Mouse (Mus musculus) E14TG2a.4 (cell line): ENCODE measurements around the gene Sdcbp2.

Experiments used
- H3K27me3 ChIP-seq: 2 replicates; pipeline ENCODE4 v1.6.1; 2014; ENCODE audit warnings: low read length, control low read depth; ENCODE audit not compliant: insufficient read depth
- H3K36me3 ChIP-seq: 2 replicates; pipeline ENCODE4 v1.6.1; 2014; ENCODE audit warnings: low read length, control low read depth; ENCODE audit not compliant: insufficient read depth
- H3K4me1 ChIP-seq: replicated peaks from 2 replicates; pipeline ENCODE4 v1.6.1; 2014; ENCODE audit warnings: low read depth, low read length, control low read depth
- H3K4me3 ChIP-seq: replicated peaks from 2 replicates; pipeline ENCODE4 v1.5.1; 2014; ENCODE audit warnings: mild to moderate bottlenecking, low read length
- H3K9me3 ChIP-seq: 2 replicates; pipeline ENCODE4 v1.6.1; 2014; ENCODE audit warnings: low read length, control low read depth
- CTCF ChIP-seq: conservative IDR thresholded peaks from 2 replicates; pipeline ENCODE4 v1.5.1; 2014; ENCODE audit warnings: low read length
- NANOG ChIP-seq: IDR thresholded peaks from 2 replicates; pipeline ENCODE4 v1.6.1; 2014; ENCODE audit warnings: borderline replicate concordance, low read length, mixed read lengths
- POU5F1 ChIP-seq: IDR thresholded peaks from 2 replicates; pipeline ENCODE4 v1.6.1; 2014; ENCODE audit warnings: low read length, borderline replicate concordance

Gene Sdcbp2

DNA sequence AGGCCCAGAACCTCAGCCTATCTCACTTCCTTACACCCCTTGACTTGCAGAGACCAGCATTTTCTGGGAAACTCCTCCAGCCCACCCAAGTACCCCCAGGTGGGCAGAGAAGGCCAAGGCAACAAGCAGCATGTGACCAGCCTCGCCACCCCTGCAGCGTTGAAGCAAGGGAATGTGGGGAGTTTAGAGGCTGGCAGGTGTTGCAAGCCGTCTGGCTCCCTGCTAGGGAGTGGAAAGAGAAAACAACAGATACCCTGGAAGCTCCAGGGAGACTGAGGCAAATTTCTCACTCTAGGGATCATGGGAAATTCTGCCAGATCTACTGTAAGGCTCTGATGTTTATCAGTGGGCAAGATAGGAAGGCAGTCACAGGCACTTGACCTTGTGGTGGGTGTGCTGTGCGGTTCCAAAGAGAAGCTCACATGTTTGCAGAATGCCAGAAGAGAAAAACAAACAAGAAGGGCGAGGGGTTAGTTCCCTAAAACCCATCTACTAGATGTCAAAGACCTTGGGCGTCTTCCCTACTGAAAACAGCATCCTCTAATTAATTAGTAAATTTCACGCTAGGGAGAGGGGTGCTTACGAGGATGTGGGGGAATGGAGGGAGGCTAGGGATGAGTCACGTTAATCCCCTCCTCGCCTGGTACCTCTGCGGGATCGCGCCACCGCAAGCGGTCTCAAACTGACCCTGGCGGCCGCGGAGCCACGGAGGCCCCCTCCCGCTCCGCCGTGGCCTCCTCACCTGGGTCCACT, 59.2 kb downstream of the Sdcbp2 start:
- Histone ChIP-seq H3K27me3 (peaks cover 64% of the 10 kb centered on the region), H3K4me3 (peak overlapping the region; percentile 82), H3K4me1 (peaks cover 20% of the 10 kb centered on the region), H3K9me3 (no peaks in the 10 kb centered on the region), H3K36me3 (no peaks in the 10 kb centered on the region)
- TF ChIP-seq CTCF (no peak), POU5F1 (no peak), NANOG (no peak)

DNA sequence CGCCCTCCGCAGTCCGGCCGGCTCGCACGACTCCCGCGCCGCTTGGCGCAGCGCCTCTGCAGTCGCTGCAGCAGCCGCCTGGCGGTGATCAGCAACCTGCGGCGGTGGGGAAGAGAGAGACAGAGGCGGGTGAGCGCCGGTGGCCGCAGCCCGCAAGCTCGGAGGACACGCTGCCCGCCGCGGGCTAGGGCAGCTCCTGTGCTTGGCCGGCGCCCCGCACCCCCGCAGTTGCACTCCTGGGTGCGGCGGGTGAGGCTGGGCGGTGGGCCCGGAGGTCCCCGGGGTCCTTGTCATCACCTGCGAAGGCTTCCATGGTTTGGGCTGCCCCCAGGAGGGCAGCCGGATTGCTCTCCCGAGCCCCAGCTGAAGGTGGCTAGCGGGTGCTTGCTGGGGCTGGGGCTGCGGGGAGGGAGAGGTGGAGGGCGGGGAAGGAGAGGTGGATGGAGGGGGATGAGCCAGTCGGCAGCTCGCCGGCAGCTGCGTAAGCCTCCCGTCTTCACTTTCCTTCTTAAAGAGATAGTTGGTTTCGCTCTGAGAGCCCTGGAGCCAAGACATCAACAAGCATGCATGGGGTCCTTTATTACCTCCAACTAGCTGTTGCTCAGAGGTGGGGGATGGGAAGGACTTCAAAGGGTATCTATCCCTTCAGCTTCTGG, 59.9 kb downstream of the Sdcbp2 start, which contains the start of gene Snph:
Gene Snph, minus strand, starts transcription at position 435 of the 656 bp plus-strand sequence.
- TF ChIP-seq POU5F1: no peak
- TF ChIP-seq NANOG: no peak
- TF ChIP-seq CTCF: no peak
- Histone ChIP-seq H3K36me3 (no peaks in the 10 kb centered on the region), H3K27me3 (peaks cover 64% of the 10 kb centered on the region), H3K4me3 (peak within 1 kb of the TSS; percentile 82), H3K9me3 (no peaks in the 10 kb centered on the region), H3K4me1 (peaks cover 20% of the 10 kb centered on the region)

- TF ChIP-seq CTCF (no peak), NANOG (no peak), POU5F1 (no peak)
- no peak overlapping the region for H3K4me3 ChIP-seq
- H3K9me3 ChIP-seq: no peaks in the 10 kb centered on the region
- H3K36me3 ChIP-seq: no peaks in the 10 kb centered on the region
- H3K27me3 ChIP-seq: peaks cover 61% of the 10 kb centered on the region
- peaks cover 20% of the 10 kb centered on the region for H3K4me1 ChIP-seq
Observed at GRCm38 (mm10) chr2:151632982-151633381, 60.6 kb downstream of the Sdcbp2 start.

GRCm38 (mm10) chr2:151634903-151635302, 62.5 kb downstream of the Sdcbp2 start:
- Histone ChIP-seq H3K9me3 (no peaks in the 10 kb centered on the region), H3K4me1 (peaks cover 20% of the 10 kb centered on the region), H3K4me3 (no peak overlapping the region), H3K36me3 (no peaks in the 10 kb centered on the region), H3K27me3 (peaks cover 45% of the 10 kb centered on the region)
- no peak for TF ChIP-seq CTCF
- no peak for TF ChIP-seq POU5F1
- TF ChIP-seq NANOG: no peak

- no peaks in the 10 kb centered on the region for H3K36me3 ChIP-seq
- TF ChIP-seq NANOG (no peak), CTCF (no peak), POU5F1 (no peak)
Observed at GRCm38 (mm10) chr2:151635362-151636014, 63.1 kb downstream of the Sdcbp2 start.

DNA sequence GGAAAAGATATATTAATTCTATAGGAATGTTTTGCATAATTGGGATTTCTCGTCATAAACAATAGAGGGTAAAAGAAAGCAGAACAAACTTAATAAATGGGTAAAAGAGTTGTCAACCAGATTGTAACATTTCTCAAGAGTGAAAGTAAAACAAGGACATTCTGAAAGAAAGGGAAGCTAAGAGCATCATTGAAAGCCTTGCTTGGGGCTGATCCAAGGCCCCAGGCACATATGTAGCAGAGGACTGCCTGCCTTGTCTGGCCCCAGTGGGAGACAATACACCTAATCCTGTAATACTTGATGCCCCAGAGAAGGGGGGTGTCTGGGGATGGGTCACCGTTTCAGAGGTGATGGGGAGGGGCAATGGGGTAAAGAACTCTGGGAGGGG, 63.6 kb downstream of the Sdcbp2 start:
- H3K4me3 ChIP-seq: no peak overlapping the region
- H3K9me3 ChIP-seq: no peaks in the 10 kb centered on the region
- no peaks in the 10 kb centered on the region for H3K36me3 ChIP-seq
- H3K4me1 ChIP-seq: peaks cover 20% of the 10 kb centered on the region
- peaks cover 35% of the 10 kb centered on the region for H3K27me3 ChIP-seq
- TF ChIP-seq CTCF: no peak
- TF ChIP-seq POU5F1: no peak
- no peak for TF ChIP-seq NANOG

More at GRCm38 (mm10) chr2:151635362-151636014, 63.1 kb downstream of the Sdcbp2 start:
- Histone ChIP-seq H3K4me3 (no peak overlapping the region), H3K9me3 (no peaks in the 10 kb centered on the region), H3K27me3 (peaks cover 40% of the 10 kb centered on the region), H3K4me1 (peaks cover 20% of the 10 kb centered on the region)
